Mouse (Mus musculus) E14TG2a.4 (cell line): ENCODE results near the gene Gm11983.
"Not testable (repeated sequence)": the region's sequence is repeated elsewhere in the genome, so short reads cannot be mapped to it uniquely, and the experiment has no call there.

ENCODE experiments used
- H3K27me3 ChIP-seq: 2 replicates; pipeline ENCODE4 v1.6.1; 2014; ENCODE audit warnings: low read length, control low read depth; ENCODE audit not compliant: insufficient read depth
- H3K36me3 ChIP-seq: 2 replicates; pipeline ENCODE4 v1.6.1; 2014; ENCODE audit warnings: low read length, control low read depth; ENCODE audit not compliant: insufficient read depth
- H3K4me1 ChIP-seq: replicated peaks from 2 replicates; pipeline ENCODE4 v1.6.1; 2014; ENCODE audit warnings: low read depth, low read length, control low read depth
- H3K4me3 ChIP-seq: replicated peaks from 2 replicates; pipeline ENCODE4 v1.5.1; 2014; ENCODE audit warnings: mild to moderate bottlenecking, low read length
- H3K9me3 ChIP-seq: 2 replicates; pipeline ENCODE4 v1.6.1; 2014; ENCODE audit warnings: low read length, control low read depth
- CTCF ChIP-seq: conservative IDR thresholded peaks from 2 replicates; pipeline ENCODE4 v1.5.1; 2014; ENCODE audit warnings: low read length
- NANOG ChIP-seq: IDR thresholded peaks from 2 replicates; pipeline ENCODE4 v1.6.1; 2014; ENCODE audit warnings: borderline replicate concordance, low read length, mixed read lengths
- POU5F1 ChIP-seq: IDR thresholded peaks from 2 replicates; pipeline ENCODE4 v1.6.1; 2014; ENCODE audit warnings: low read length, borderline replicate concordance

Gm11983 gene

DNA sequence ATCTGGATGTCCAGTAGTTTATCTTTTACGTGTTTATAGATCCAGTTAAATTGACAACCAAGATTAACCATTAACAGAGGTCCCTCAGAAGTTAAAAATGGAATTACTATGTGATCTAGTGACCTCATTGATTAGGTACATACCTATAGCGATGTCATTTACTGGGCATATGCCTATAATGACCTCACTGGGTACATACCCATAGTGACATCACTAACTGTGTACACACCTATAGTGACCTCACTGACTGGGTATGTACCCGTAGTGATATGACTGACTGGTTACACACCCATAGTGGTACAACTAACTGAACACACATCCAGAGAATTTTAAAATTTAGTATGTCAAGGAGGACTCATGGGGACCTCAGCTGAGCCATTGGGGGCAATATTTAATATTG, 18.5 kb upstream of the Gm11983 start:
- Histone ChIP-seq H3K4me3 (no peak overlapping the region), H3K36me3 (no peaks in the 10 kb centered on the region), H3K9me3 (peaks cover 47% of the 10 kb centered on the region), H3K4me1 (peaks cover 16% of the 10 kb centered on the region), H3K27me3 (no peaks in the 10 kb centered on the region)
- no peak for TF ChIP-seq POU5F1
- TF ChIP-seq NANOG, result no peak
- no peak for TF ChIP-seq CTCF

- not testable (repeated sequence) for H3K36me3 ChIP-seq, H3K27me3 ChIP-seq, H3K4me1 ChIP-seq, H3K4me3 ChIP-seq
- H3K9me3 ChIP-seq, result peaks cover 71% of the 10 kb centered on the region
These were observed 15.9 kb upstream of the Gm11983 start for GRCm38 (mm10) chr11:6853366-6853765.

GRCm38 (mm10) chr11:6843831-6844230, 6.4 kb upstream of the Gm11983 start:
- no peaks in the 10 kb centered on the region for H3K27me3 ChIP-seq
- H3K36me3 ChIP-seq, result no peaks in the 10 kb centered on the region
- peaks cover 5% of the 10 kb centered on the region for H3K4me1 ChIP-seq
- TF ChIP-seq NANOG (no peak), CTCF (no peak), POU5F1 (no peak)
- H3K4me3 ChIP-seq, result no peak overlapping the region
- peaks cover 51% of the 10 kb centered on the region for H3K9me3 ChIP-seq

DNA sequence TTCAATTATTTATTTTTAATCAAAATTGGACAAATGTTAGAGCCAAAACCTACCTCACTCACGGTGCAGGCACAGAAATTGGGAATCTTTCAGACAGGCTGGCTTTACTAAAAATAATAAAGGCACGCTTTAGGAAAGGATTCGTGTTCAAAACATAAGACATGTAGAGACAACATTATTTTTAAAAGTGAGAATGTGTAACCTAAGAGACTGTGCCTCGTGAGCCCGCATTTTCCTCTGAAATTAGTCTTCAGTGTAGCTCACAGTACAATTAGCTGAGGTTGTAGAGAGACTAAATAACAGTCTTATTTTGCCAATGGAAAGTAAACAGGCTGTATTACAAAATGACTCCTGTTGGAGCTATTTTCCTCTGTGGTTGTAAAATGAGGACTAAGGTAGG, 4.7 kb upstream of the Gm11983 start:
- no peak for TF ChIP-seq NANOG
- no peak for TF ChIP-seq POU5F1
- no peak for TF ChIP-seq CTCF
- Histone ChIP-seq H3K4me1 (peaks cover 5% of the 10 kb centered on the region), H3K36me3 (no peaks in the 10 kb centered on the region)

GRCm38 (mm10) chr11:6840775-6841174, 3.3 kb upstream of the Gm11983 start:
- TF ChIP-seq POU5F1, result no peak
- TF ChIP-seq NANOG, result no peak
- no peak for TF ChIP-seq CTCF
- Histone ChIP-seq H3K9me3 (peaks cover 24% of the 10 kb centered on the region), H3K4me1 (peaks cover 5% of the 10 kb centered on the region), H3K4me3 (no peak overlapping the region), H3K36me3 (no peaks in the 10 kb centered on the region), H3K27me3 (no peaks in the 10 kb centered on the region)

More for the DNA sequence above, 4.7 kb upstream of the Gm11983 start:
- H3K9me3 ChIP-seq, result peaks cover 35% of the 10 kb centered on the region
- H3K4me3 ChIP-seq, result no peak overlapping the region
- no peaks in the 10 kb centered on the region for H3K27me3 ChIP-seq

GRCm38 (mm10) chr11:6834636-6835035, 2.8 kb downstream of the Gm11983 start:
- TF ChIP-seq CTCF (no peak), POU5F1 (no peak), NANOG (no peak)
- H3K9me3 ChIP-seq, result peaks cover 9% of the 10 kb centered on the region
- no peak overlapping the region for H3K4me3 ChIP-seq
- no peaks in the 10 kb centered on the region for H3K36me3 ChIP-seq
- H3K27me3 ChIP-seq, result no peaks in the 10 kb centered on the region
- no peaks in the 10 kb centered on the region for H3K4me1 ChIP-seq

GRCm38 (mm10) chr11:6833731-6834130, 3.7 kb downstream of the Gm11983 start:
- H3K27me3 ChIP-seq, result no peaks in the 10 kb centered on the region
- H3K9me3 ChIP-seq, result peaks cover 9% of the 10 kb centered on the region
- no peak overlapping the region for H3K4me3 ChIP-seq
- no peaks in the 10 kb centered on the region for H3K4me1 ChIP-seq
- no peaks in the 10 kb centered on the region for H3K36me3 ChIP-seq
- TF ChIP-seq POU5F1 (no peak), NANOG (no peak), CTCF (no peak)

GRCm38 (mm10) chr11:6831931-6832330, 5.5 kb downstream of the Gm11983 start:
- peaks cover 19% of the 10 kb centered on the region for H3K9me3 ChIP-seq
- no peak overlapping the region for H3K4me3 ChIP-seq
- no peaks in the 10 kb centered on the region for H3K36me3 ChIP-seq
- H3K4me1 ChIP-seq, result no peaks in the 10 kb centered on the region
- H3K27me3 ChIP-seq, result no peaks in the 10 kb centered on the region
- no peak for TF ChIP-seq CTCF
- no peak for TF ChIP-seq NANOG
- no peak for TF ChIP-seq POU5F1

DNA sequence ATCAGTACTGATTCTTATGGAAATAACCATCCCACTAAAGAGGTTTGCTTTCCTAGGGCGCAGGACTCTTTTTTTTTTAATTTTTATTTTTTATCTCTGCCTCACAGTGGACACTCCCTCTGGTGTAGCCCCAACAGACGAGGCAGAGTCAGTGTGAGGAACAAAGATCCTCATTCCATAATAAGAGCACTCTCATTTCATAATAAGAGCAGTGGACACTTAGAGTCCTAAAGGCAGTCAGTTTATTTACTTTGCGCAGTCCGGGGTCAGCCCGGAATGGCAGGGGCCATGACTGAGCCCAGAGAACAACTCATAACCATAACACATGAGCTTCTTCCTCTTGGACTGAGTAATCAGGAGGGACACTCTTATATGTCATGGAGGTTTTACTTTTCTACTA, 9.3 kb downstream of the Gm11983 start:
- Histone ChIP-seq H3K9me3 (peaks cover 27% of the 10 kb centered on the region), H3K4me3 (no peak overlapping the region), H3K36me3 (no peaks in the 10 kb centered on the region), H3K27me3 (no peaks in the 10 kb centered on the region), H3K4me1 (no peaks in the 10 kb centered on the region)
- no peak for TF ChIP-seq NANOG
- no peak for TF ChIP-seq POU5F1
- no peak for TF ChIP-seq CTCF

GRCm38 (mm10) chr11:6826157-6826556, 11.3 kb downstream of the Gm11983 start:
- no peak for TF ChIP-seq CTCF
- no peak for TF ChIP-seq NANOG
- no peak for TF ChIP-seq POU5F1
- Histone ChIP-seq H3K27me3 (no peaks in the 10 kb centered on the region), H3K4me1 (no peaks in the 10 kb centered on the region), H3K4me3 (no peak overlapping the region), H3K36me3 (no peaks in the 10 kb centered on the region), H3K9me3 (peaks cover 43% of the 10 kb centered on the region)
